Mouse (Mus musculus) hindbrain, embryonic 10.5 days (tissue): ENCODE results near the gene Slfn8. TPM values are rescaled to one million over a fixed set of nuclear protein-coding genes. Genes with fewer than 3 reads are reported as not detected.
"Not testable (repeated sequence)": the region's sequence is repeated elsewhere in the genome, so short reads cannot be mapped to it uniquely, and the experiment has no call there.

Experiments
- DNase-seq: peaks from one replicate; pipeline ENCODE4 v3.0.0-alpha.2; 2017; ENCODE audit warnings: low spot score
- H3K27ac ChIP-seq: fragments of 300-500 bp; sonication (generic); 2 replicates; pipeline ENCODE4 v1.5.1; 2016; ENCODE audit warnings: mild to moderate bottlenecking, moderate library complexity
- H3K27me3 ChIP-seq: fragments of 300-500 bp; sonication (generic); 2 replicates; pipeline ENCODE4 v1.6.1; 2016; ENCODE audit warnings: mild to moderate bottlenecking; ENCODE audit not compliant: poor library complexity, insufficient read depth, severe bottlenecking
- H3K36me3 ChIP-seq: fragments of 300-500 bp; sonication (generic); 2 replicates; pipeline ENCODE4 v1.6.1; 2016; ENCODE audit warnings: mild to moderate bottlenecking, moderate library complexity
- H3K4me1 ChIP-seq: fragments of 300-500 bp; sonication (generic); replicated peaks from 2 replicates; pipeline ENCODE4 v1.6.1; 2016; ENCODE audit warnings: mild to moderate bottlenecking
- H3K4me3 ChIP-seq: fragments of 300-500 bp; sonication (generic); 2 replicates; pipeline ENCODE4 v1.5.1; 2016; ENCODE audit warnings: mild to moderate bottlenecking, moderate library complexity
- H3K9me3 ChIP-seq: fragments of 300-500 bp; sonication (generic); 2 replicates; pipeline ENCODE4 v1.6.1; 2016; ENCODE audit warnings: mild to moderate bottlenecking, moderate library complexity
- WGBS: fragments of 180-500 bp; shearing (Covaris S2); methylation state at CpG from one replicate; pipeline ENCODE4 v1.1.7; 2016; 5-methylcytosine and 5-hydroxymethylcytosine counted together
- polyA plus RNA-seq: library from polyadenylated mRNA; unstranded; fragments of >200 nt; fragmentation: Nextera tagmentation; extraction: Ambion mirVana; gene quantifications from 2 replicates; pipeline ENCODE4 v1.2.1, GENCODE M21; 2016

Gene Slfn8
- polyA plus RNA-seq, 1 experiment from 2014 or later, result 0.24 TPM

DNA sequence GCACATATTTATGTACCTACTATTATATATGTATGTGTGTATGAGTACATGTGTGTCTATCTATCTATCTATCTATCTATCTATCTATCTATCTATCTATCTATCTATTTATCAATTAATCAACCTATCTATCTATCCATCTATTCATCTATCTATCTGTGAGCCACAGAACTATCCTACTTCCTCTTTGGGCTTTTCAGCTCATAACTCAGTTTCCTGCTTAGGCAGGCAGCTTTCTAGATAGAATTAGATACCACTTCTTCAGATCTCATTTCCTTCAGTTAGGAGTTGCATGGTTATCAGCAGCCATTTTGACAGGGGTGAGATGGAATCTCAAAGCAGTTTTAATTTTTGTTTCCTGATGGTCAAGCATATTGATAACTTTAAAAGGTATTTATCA is 20.4 kb upstream of the Slfn8 start:
- no peaks in the 10 kb centered on the region for H3K36me3 ChIP-seq
- no peak overlapping the region for H3K4me3 ChIP-seq
- no peaks in the 10 kb centered on the region for H3K4me1 ChIP-seq
- no peak overlapping the region for H3K27ac ChIP-seq
- H3K9me3 ChIP-seq, result no peaks in the 10 kb centered on the region
- no peak for DNase-seq
- peaks cover 17% of the 10 kb centered on the region for H3K27me3 ChIP-seq

- no peaks in the 10 kb centered on the region for H3K4me1 ChIP-seq
- H3K27me3 ChIP-seq, result peaks cover 17% of the 10 kb centered on the region
- WGBS, result 16% methylated on average over 1 of the region's 1 CpGs
- H3K36me3 ChIP-seq, result no peaks in the 10 kb centered on the region
- no peak overlapping the region for H3K27ac ChIP-seq
- no peaks in the 10 kb centered on the region for H3K9me3 ChIP-seq
- DNase-seq, result no peak
- H3K4me3 ChIP-seq, result 0 out of 2 replicates have a peak overlapping the region, but pooled peaks have one; percentile 28
Observed at GRCm38 (mm10) chr11:83040325-83040724, 19.7 kb upstream of the Slfn8 start.

DNA sequence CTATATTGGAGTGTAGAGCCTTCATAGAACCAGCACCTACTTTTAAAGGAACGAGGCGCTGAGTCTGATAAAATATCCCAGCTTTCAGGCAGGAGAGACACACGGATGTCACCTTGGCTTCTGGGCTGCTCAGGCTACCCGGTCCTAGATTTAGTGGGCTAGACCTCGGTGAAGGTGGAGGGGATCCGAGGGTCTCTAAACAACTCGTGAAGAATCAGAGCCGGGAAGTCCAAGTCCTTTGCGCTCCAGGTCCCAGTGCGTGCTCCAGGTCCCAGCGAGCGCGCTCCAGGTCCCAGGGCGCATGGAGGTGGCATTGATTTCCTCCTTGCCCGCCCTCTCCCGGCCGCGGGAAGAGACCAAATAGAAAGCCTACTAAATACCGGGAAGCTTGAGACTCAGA is 19.2 kb upstream of the Slfn8 start:
- no peak for DNase-seq
- no peaks in the 10 kb centered on the region for H3K4me1 ChIP-seq
- no peaks in the 10 kb centered on the region for H3K9me3 ChIP-seq
- H3K36me3 ChIP-seq, result no peaks in the 10 kb centered on the region
- H3K4me3 ChIP-seq, result peak overlapping the region; percentile 28
- no peak overlapping the region for H3K27ac ChIP-seq
- WGBS, result 11% methylated on average over 19 of the region's 19 CpGs
- peaks cover 17% of the 10 kb centered on the region for H3K27me3 ChIP-seq

DNA sequence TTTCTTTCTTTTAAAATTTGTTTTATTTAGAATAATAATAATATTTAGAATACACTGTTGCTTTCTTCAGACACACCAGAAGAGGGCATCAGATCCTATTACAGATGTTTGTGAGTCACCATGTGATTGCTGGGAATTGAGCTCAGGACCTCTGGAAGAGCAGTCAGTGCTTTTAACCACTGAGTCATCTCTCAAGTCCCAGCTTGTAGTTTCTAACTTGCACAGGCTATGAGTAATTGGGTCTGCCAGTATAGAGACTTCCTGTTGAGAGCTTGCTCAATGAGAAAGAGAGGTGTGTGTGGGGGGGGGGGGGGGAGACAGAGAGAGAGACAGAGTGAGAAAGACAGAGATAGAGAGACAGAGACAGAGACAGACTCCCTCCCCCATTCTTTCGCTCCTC is 18.5 kb upstream of the Slfn8 start:
- DNase-seq, result no peak
- no peak overlapping the region for H3K4me3 ChIP-seq
- no peaks in the 10 kb centered on the region for H3K9me3 ChIP-seq
- H3K27me3 ChIP-seq, result peaks cover 17% of the 10 kb centered on the region
- no peak overlapping the region for H3K27ac ChIP-seq
- 67% methylated on average over 1 of the region's 1 CpGs for WGBS
- no peaks in the 10 kb centered on the region for H3K36me3 ChIP-seq
- no peaks in the 10 kb centered on the region for H3K4me1 ChIP-seq

- not testable (repeated sequence) for H3K27ac ChIP-seq, H3K4me1 ChIP-seq, H3K4me3 ChIP-seq, DNase-seq, H3K9me3 ChIP-seq, H3K36me3 ChIP-seq
- WGBS, result 85% methylated on average over 3 of the region's 3 CpGs
- H3K27me3 ChIP-seq, result peaks cover 17% of the 10 kb centered on the region
Observed at GRCm38 (mm10) chr11:83038686-83039085, 18.1 kb upstream of the Slfn8 start.

DNA sequence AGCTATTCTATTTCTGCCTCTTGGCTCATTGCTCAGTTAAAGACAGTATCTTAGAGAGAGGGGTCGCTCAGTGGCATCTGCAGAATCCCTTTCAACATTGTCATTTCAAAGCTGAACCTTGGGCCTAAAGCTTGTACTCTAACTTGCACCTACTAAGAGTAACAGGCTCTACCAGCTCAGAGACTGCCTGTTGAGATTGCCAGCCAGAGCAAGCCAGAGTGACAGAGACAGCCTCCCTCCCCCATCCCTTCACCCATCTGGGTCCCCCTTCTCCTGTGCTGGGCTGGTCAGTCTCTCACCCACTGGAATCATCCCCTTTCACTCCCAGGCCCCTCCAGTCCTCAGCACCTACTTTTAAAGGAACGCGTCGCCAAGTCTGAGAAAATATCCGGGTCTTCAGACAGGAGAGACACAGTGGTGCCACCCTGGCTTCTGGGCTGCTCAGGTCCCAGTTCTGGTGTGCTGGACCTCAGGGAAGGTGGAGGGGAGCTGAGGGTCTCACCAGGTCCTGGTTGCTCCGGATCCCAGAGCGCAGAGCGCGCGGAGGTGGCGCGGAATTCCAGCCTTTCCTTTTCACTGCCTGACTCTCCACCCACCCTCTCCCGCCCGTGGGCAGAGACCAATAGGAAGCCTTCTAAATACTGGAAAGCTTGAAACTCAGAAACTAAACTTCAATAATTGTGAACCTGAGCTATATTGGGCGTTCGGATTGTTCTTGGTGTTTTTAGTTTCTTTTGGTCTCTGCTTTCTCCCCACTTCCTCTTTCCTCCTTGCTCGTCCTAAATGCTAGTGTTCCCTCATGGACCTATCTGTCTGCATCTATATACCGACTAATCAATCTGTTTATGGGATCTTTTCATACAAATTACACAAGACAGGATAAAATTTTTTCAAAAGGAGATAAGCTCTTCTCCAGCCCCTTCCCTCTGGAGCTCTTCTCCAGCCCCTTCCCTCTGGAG is 770 bp downstream of the Slfn8 start:
- H3K9me3 ChIP-seq, H3K27me3 ChIP-seq, H3K36me3 ChIP-seq, DNase-seq, H3K27ac ChIP-seq, H3K4me1 ChIP-seq, H3K4me3 ChIP-seq: not testable (repeated sequence)
- 72% methylated on average over 18 of the region's 18 CpGs for whole genome bisulfite sequencing

DNA sequence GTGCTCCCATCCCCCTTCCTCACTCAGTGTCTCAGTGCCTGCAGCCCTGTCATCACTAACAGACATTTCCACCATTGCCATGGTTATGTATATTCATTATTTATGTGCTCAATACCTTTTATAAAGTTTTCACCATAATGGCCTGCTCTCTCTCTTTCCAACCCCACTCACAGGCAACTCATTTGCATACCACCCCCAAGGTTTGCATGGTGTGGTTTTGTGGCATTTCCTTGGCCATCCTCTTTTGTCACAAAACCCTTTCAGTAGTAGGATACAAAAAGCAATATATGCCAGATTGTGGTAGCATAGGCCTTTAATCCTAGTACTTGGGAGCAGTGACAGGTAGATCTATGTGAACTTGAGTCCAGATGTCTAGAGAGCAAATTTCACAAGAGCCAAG is 4.5 kb downstream of the Slfn8 start:
- H3K4me1 ChIP-seq, result peaks cover 9% of the 10 kb centered on the region; the same call in 1 of the 2 replicates
- no peak for DNase-seq
- no peaks in the 10 kb centered on the region for H3K9me3 ChIP-seq
- H3K36me3 ChIP-seq, result no peaks in the 10 kb centered on the region
- no peaks in the 10 kb centered on the region for H3K27me3 ChIP-seq
- H3K4me3 ChIP-seq, result no peak overlapping the region
- no peak overlapping the region for H3K27ac ChIP-seq

DNA sequence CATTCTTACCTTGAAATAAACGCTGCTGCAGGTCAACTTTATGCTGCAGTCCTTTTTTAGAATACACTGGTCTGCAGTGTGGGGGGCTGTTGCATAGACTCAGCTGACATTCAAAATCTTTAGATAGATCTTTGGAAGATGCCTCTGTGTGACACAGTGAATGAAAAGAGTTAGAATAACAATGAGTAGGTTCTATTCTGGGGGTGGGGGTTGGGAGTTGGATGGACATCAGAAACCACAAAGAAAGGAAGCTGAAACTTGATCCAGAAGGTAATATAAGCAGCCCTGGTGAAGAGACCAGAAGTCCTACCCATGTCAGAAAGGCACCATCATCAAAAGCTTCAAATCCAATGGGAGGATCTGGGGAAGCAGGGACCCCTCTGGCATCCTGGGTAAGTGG is 7.3 kb downstream of the Slfn8 start:
- Histone ChIP-seq H3K27me3 (no peaks in the 10 kb centered on the region), H3K4me3 (no peak overlapping the region), H3K36me3 (no peaks in the 10 kb centered on the region), H3K4me1 (peaks cover 9% of the 10 kb centered on the region; the same call in 1 of the 2 replicates), H3K27ac (no peak overlapping the region), H3K9me3 (no peaks in the 10 kb centered on the region)
- 79% methylated on average over 1 of the region's 1 CpGs for WGBS
- DNase-seq, result no peak

DNA sequence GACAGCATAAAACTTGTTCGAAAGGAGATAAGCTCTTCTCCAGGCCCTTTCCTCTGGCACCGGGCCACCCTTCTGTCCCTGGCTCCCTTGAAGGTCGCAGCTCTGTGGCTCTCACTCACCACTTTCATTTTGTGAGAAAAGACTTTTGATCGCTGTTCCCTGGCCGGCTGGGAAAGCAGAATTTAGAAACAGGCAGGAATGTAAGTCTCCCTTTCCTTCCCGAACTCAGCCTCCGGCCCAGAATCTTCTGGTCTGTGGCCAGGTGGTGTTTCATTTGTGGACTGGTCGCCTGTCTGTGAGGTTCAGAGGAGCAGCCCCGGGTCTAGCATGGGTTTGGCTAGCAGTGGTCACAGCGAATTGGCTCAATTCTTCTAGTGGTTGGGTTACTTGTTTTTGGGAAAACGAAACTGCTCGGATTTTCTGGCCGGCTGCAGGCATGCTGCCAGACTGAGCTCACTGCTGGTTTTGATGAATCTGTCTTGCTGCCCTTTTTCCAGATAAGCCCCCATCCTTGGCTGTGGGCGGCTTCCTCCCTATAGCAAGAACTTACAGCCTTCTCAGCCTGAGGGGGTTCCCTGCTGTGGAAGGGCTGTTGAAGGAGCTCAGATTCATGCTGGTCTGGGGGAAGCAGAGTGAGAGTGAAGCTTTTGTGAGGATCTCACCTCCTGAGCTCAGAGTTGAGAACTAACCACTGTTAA is 29.0 kb downstream of the Slfn8 start, which contains the start of gene Slfn9:
Gene Slfn9, minus strand, starts transcription at position 362 of the 698 bp plus-strand sequence.
- WGBS, result 8% methylated on average over 14 of the region's 14 CpGs
- Histone ChIP-seq H3K4me1 (peaks cover 23% of the 10 kb centered on the region), H3K27me3 (peaks cover 25% of the 10 kb centered on the region), H3K27ac (peak within 1 kb of the TSS; percentile 62), H3K9me3 (no peaks in the 10 kb centered on the region), H3K4me3 (peak within 1 kb of the TSS; percentile 50), H3K36me3 (0 out of 2 replicates have a peak, but pooled peaks cover 13% of the 10 kb centered on the region)
- peak; percentile 48 for DNase-seq

- WGBS, result 17% methylated on average over 19 of the region's 19 CpGs
- H3K4me3 ChIP-seq, result peak overlapping the region; percentile 50
- H3K27ac ChIP-seq, result peak overlapping the region; percentile 62
- H3K36me3 ChIP-seq, result 0 out of 2 replicates have a peak, but pooled peaks cover 13% of the 10 kb centered on the region
- not testable (repeated sequence) for H3K9me3 ChIP-seq
- H3K27me3 ChIP-seq, result peaks cover 25% of the 10 kb centered on the region
- peaks cover 23% of the 10 kb centered on the region for H3K4me1 ChIP-seq
- DNase-seq, result peak; percentile 65
Observed at GRCm38 (mm10) chr11:82990612-82991385, 29.8 kb downstream of the Slfn8 start.

- Histone ChIP-seq H3K27ac (no peak overlapping the region), H3K4me3 (peak overlapping the region; percentile 50; the same call in 1 of the 2 replicates), H3K4me1 (peaks cover 23% of the 10 kb centered on the region), H3K9me3 (no peaks in the 10 kb centered on the region), H3K36me3 (peaks cover 26% of the 10 kb centered on the region), H3K27me3 (peaks cover 25% of the 10 kb centered on the region)
- peak; percentile 15 for DNase-seq
- 33% methylated on average over 12 of the region's 12 CpGs for WGBS
Observed at GRCm38 (mm10) chr11:82989357-82989756, 31.3 kb downstream of the Slfn8 start.

GRCm38 (mm10) chr11:82987621-82988020 is 33.0 kb downstream of the Slfn8 start:
- H3K27ac ChIP-seq, result no peak overlapping the region
- DNase-seq, result no peak
- peaks cover 24% of the 10 kb centered on the region for H3K27me3 ChIP-seq
- peaks cover 23% of the 10 kb centered on the region for H3K4me1 ChIP-seq
- H3K36me3 ChIP-seq, result peaks cover 36% of the 10 kb centered on the region
- WGBS, result 86% methylated on average over 6 of the region's 6 CpGs
- no peak overlapping the region for H3K4me3 ChIP-seq
- no peaks in the 10 kb centered on the region for H3K9me3 ChIP-seq
